Mouse (Mus musculus) kidney, embryonic 14.5 days (tissue): ENCODE data around the gene Sorcs1. TPM values are rescaled to one million over a fixed set of nuclear protein-coding genes. Genes with fewer than 3 reads are reported as not detected.

ENCODE experiments used
- ATAC-seq: fragments of 200-750 bp; cut with Nextera tagmentation; 2 replicates; pipeline ENCODE4 v1.8.0; 2017; ENCODE audit warnings: moderate number of reproducible peaks, mild to moderate bottlenecking, moderate TSS enrichment, moderate library complexity; ENCODE audit not compliant: low FRiP score, low TSS enrichment
- H3K27ac ChIP-seq: fragments of 300-500 bp; sonication (generic); 2 replicates; pipeline ENCODE4 v1.5.1; 2014; ENCODE audit warnings: low read depth, mild to moderate bottlenecking, low read length, moderate library complexity, mixed read lengths
- H3K27me3 ChIP-seq: fragments of 300-500 bp; sonication (generic); 2 replicates; pipeline ENCODE4 v1.6.1; 2014; ENCODE audit warnings: mild to moderate bottlenecking, low read length; ENCODE audit not compliant: control insufficient read depth, insufficient read depth
- H3K36me3 ChIP-seq: fragments of 300-500 bp; sonication (generic); 2 replicates; pipeline ENCODE4 v1.6.1; 2014; ENCODE audit warnings: low read length, mixed read lengths; ENCODE audit not compliant: control insufficient read depth, insufficient read depth
- H3K4me1 ChIP-seq: fragments of 300-500 bp; sonication (generic); 2 replicates; pipeline ENCODE4 v1.6.1; 2014; ENCODE audit warnings: low read length, mixed read lengths; ENCODE audit not compliant: control insufficient read depth, insufficient read depth
- H3K4me2 ChIP-seq: fragments of 300-500 bp; sonication (generic); replicated peaks from 2 replicates; pipeline ENCODE4 v1.6.1; 2014; ENCODE audit warnings: low read depth, mild to moderate bottlenecking, low read length
- H3K4me3 ChIP-seq: fragments of 300-500 bp; sonication (generic); 2 replicates; pipeline ENCODE4 v1.5.1; 2014; ENCODE audit warnings: mild to moderate bottlenecking, low read length
- H3K9ac ChIP-seq: fragments of 300-500 bp; sonication (generic); 2 replicates; pipeline ENCODE4 v1.6.1; 2014; ENCODE audit warnings: low read depth, mild to moderate bottlenecking, low read length, moderate library complexity
- H3K9me3 ChIP-seq: fragments of 300-500 bp; sonication (generic); 2 replicates; pipeline ENCODE4 v1.6.1; 2016; ENCODE audit warnings: low read length; ENCODE audit not compliant: control insufficient read depth
- WGBS: fragments of 180-500 bp; shearing (Covaris S2); extraction: QIAGEN DNeasy Blood & Tissue Kit; methylation state at CpG from one replicate; pipeline ENCODE4 v1.1.7; 2014; 5-methylcytosine and 5-hydroxymethylcytosine counted together
- polyA plus RNA-seq: library from polyadenylated mRNA; unstranded; fragments of >200 nt; fragmentation: Nextera tagmentation; extraction: Ambion mirVana; gene quantifications from 2 replicates; pipeline ENCODE4 v1.2.1, GENCODE M21; 2014

Sorcs1 gene
- polyA plus RNA-seq, 1 experiment from 2014 or later, result 2.5 TPM

- Histone ChIP-seq H3K9ac (no peak overlapping the region), H3K4me3 (no peak overlapping the region), H3K4me1 (no peaks in the 10 kb centered on the region), H3K36me3 (no peaks in the 10 kb centered on the region), H3K9me3 (no peaks in the 10 kb centered on the region), H3K4me2 (no peak overlapping the region), H3K27ac (no peak overlapping the region), H3K27me3 (no peaks in the 10 kb centered on the region)
- 87% methylated on average over 5 of the region's 5 CpGs for WGBS
- no peak for ATAC-seq
These were observed 192.1 kb downstream of the Sorcs1 start for GRCm38 (mm10) chr19:50486345-50486744.

DNA sequence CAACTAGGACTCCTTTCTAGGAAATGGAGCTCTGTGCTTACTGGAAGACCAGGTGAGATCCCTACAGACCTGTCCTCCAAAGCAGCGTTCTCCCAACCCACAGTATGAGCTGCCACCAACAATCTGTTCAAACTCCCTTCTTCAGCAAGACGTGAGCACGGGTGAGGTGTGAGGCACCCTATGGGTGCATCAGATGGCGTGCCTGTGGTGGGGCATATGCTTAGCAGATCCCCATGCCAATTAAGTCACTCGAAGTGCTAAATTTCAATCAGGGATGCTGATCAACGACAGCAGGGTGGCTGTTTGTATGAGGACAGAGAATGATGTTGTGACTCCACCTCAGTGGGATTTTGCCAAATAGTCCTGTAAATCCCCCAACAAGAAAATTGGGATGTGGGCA is 201.7 kb downstream of the Sorcs1 start:
- no peaks in the 10 kb centered on the region for H3K36me3 ChIP-seq
- no peak for ATAC-seq
- 83% methylated on average over 6 of the region's 6 CpGs for WGBS
- H3K4me3 ChIP-seq, result no peak overlapping the region
- no peak overlapping the region for H3K27ac ChIP-seq
- no peaks in the 10 kb centered on the region for H3K9me3 ChIP-seq
- no peak overlapping the region for H3K4me2 ChIP-seq
- no peaks in the 10 kb centered on the region for H3K4me1 ChIP-seq
- no peaks in the 10 kb centered on the region for H3K27me3 ChIP-seq
- H3K9ac ChIP-seq, result no peak overlapping the region

GRCm38 (mm10) chr19:50468592-50468991 is 209.9 kb downstream of the Sorcs1 start:
- ATAC-seq, result no peak
- Histone ChIP-seq H3K4me1 (no peaks in the 10 kb centered on the region), H3K9me3 (no peaks in the 10 kb centered on the region), H3K27ac (no peak overlapping the region), H3K9ac (no peak overlapping the region), H3K4me3 (no peak overlapping the region), H3K36me3 (no peaks in the 10 kb centered on the region), H3K4me2 (no peak overlapping the region), H3K27me3 (no peaks in the 10 kb centered on the region)
- 96% methylated on average over 3 of the region's 3 CpGs for WGBS

DNA sequence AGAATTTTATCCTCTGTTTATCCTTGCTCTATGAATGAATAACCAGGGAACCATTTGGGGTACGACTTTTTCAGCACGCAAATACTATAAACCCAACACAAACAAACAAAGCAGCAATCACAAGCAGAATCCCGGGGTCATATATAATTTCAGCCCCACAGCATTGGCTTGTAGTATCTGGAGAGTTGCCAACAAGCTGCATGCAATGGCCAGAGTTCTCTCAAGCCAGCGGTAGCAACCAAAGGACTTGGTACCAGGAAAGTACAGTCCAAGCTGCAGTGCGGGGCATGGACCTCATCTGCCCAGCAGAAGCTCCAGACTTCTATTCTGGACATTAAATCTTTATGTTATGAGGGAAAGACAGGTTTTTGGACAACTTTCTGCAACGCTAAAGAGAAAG is 213.6 kb downstream of the Sorcs1 start:
- ATAC-seq, result no peak
- Histone ChIP-seq H3K36me3 (no peaks in the 10 kb centered on the region), H3K27ac (no peak overlapping the region), H3K4me1 (no peaks in the 10 kb centered on the region), H3K27me3 (no peaks in the 10 kb centered on the region), H3K9me3 (no peaks in the 10 kb centered on the region), H3K4me3 (no peak overlapping the region), H3K9ac (no peak overlapping the region), H3K4me2 (no peak overlapping the region)
- 60% methylated on average over 6 of the region's 6 CpGs for WGBS

- Histone ChIP-seq H3K9ac (no peak overlapping the region), H3K9me3 (no peaks in the 10 kb centered on the region), H3K4me1 (no peaks in the 10 kb centered on the region), H3K4me3 (no peak overlapping the region), H3K27ac (no peak overlapping the region), H3K4me2 (no peak overlapping the region), H3K27me3 (no peaks in the 10 kb centered on the region), H3K36me3 (no peaks in the 10 kb centered on the region)
- no peak for ATAC-seq
- 89% methylated on average over 5 of the region's 5 CpGs for WGBS
These were observed 219.9 kb downstream of the Sorcs1 start for GRCm38 (mm10) chr19:50458581-50458980.

GRCm38 (mm10) chr19:50457275-50457892 is 221.1 kb downstream of the Sorcs1 start:
- 43% methylated on average over 5 of the region's 5 CpGs for WGBS
- Histone ChIP-seq H3K4me2 (no peak overlapping the region), H3K9ac (no peak overlapping the region), H3K4me1 (no peaks in the 10 kb centered on the region), H3K27ac (no peak overlapping the region), H3K4me3 (no peak overlapping the region), H3K9me3 (no peaks in the 10 kb centered on the region), H3K27me3 (no peaks in the 10 kb centered on the region), H3K36me3 (no peaks in the 10 kb centered on the region)
- ATAC-seq, result no peak

DNA sequence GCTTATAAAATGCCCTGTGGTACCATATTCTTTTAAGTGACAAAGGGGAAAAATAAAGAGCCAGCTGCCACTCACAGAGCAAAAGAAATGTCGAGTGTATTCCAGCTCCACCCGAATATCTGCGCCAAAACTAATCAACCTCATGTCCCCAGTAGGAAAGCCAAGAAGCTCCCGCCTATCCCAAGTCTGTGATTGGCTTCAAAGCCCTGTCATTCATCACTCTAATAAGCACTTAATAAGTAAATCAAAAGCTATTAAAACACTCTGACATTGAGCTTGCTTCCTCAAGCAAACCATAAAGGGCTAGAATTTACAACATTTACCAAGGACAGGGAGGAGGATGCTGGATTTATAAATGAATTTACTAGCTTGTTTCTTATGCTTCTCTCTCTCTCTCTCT is 237.3 kb downstream of the Sorcs1 start:
- Histone ChIP-seq H3K36me3 (no peaks in the 10 kb centered on the region), H3K4me2 (no peak overlapping the region; the same call in 1 of the 2 replicates), H3K4me3 (no peak overlapping the region), H3K9ac (no peak overlapping the region), H3K27me3 (no peaks in the 10 kb centered on the region), H3K4me1 (peaks cover 11% of the 10 kb centered on the region; the same call in 1 of the 2 replicates), H3K27ac (no peak overlapping the region), H3K9me3 (no peaks in the 10 kb centered on the region)
- ATAC-seq, result no peak
- 14% methylated on average over 4 of the region's 4 CpGs for WGBS

DNA sequence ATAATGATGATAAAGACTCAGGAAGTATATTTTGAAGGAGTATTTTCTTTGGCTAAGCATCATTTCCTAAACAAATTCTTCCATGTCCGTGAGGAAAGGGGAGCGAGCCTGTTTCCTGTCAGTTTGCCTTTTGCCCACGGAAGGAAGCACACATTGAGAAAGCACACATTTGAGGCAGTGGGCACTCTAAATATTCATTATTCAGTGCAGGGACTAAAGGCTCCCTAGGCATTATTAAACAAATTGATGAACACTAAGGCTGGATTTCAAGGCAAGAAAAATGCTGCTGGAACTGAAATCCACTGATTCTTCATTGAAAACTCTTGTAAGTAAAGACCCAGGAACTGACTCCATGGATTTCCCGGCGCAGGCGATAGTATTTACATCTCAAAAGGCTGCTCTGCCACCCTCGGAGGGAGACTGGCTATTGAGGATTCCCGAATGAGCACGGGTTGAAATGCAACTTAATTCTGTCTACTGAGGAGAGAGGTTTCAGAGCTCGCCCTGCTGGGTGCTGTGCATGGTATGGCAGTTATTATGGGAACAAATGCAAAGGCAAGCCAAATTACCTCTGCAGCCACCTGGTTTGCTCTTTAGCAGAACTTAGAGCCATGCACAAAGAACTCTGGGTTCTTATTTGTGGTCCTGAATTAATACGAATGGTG is 238.1 kb downstream of the Sorcs1 start:
- Histone ChIP-seq H3K4me3 (peak overlapping the region; percentile 10; the same call in 1 of the 2 replicates), H3K36me3 (no peaks in the 10 kb centered on the region), H3K9ac (no peak overlapping the region), H3K4me2 (peak overlapping the region; percentile 36), H3K27me3 (no peaks in the 10 kb centered on the region), H3K27ac (no peak overlapping the region), H3K4me1 (peaks cover 11% of the 10 kb centered on the region; the same call in 1 of the 2 replicates), H3K9me3 (no peaks in the 10 kb centered on the region)
- no peak for ATAC-seq
- WGBS, result 5% methylated on average over 11 of the region's 11 CpGs

GRCm38 (mm10) chr19:50439464-50439881 is 239.0 kb downstream of the Sorcs1 start:
- Histone ChIP-seq H3K27me3 (no peaks in the 10 kb centered on the region), H3K9me3 (no peaks in the 10 kb centered on the region), H3K4me3 (no peak overlapping the region), H3K9ac (no peak overlapping the region), H3K4me2 (no peak overlapping the region), H3K4me1 (peaks cover 11% of the 10 kb centered on the region; the same call in 1 of the 2 replicates), H3K27ac (no peak overlapping the region), H3K36me3 (no peaks in the 10 kb centered on the region)
- ATAC-seq, result no peak
- WGBS, result 31% methylated on average over 3 of the region's 3 CpGs
